Mouse (Mus musculus) midbrain, embryonic 10.5 days (tissue): Measurements from ENCODE around the gene Alox12. TPM values are rescaled to one million over a fixed set of nuclear protein-coding genes. Genes with fewer than 3 reads are reported as not detected.

Experiments used
- DNase-seq: peaks from one replicate; pipeline ENCODE4 v3.0.0-alpha.2; 2017; ENCODE audit warnings: low spot score
- H3K27ac ChIP-seq: fragments of 300-500 bp; sonication (generic); replicated peaks from 2 replicates; pipeline ENCODE4 v1.5.1; 2016; ENCODE audit warnings: mild to moderate bottlenecking
- H3K27me3 ChIP-seq: fragments of 300-500 bp; sonication (generic); 2 replicates; pipeline ENCODE4 v1.6.1; 2016; ENCODE audit warnings: low read depth, mild to moderate bottlenecking; ENCODE audit not compliant: poor library complexity, severe bottlenecking
- H3K36me3 ChIP-seq: fragments of 300-500 bp; sonication (generic); 2 replicates; pipeline ENCODE4 v1.6.1; 2016; ENCODE audit warnings: mild to moderate bottlenecking, moderate library complexity
- H3K4me1 ChIP-seq: fragments of 300-500 bp; sonication (generic); 2 replicates; pipeline ENCODE4 v1.6.1; 2016
- H3K4me3 ChIP-seq: fragments of 300-500 bp; sonication (generic); 2 replicates; pipeline ENCODE4 v1.5.1; 2016; ENCODE audit warnings: mild to moderate bottlenecking, moderate library complexity
- H3K9me3 ChIP-seq: fragments of 300-500 bp; sonication (generic); replicated peaks from 2 replicates; pipeline ENCODE4 v1.6.1; 2016; ENCODE audit warnings: mild to moderate bottlenecking
- WGBS: fragments of 180-500 bp; shearing (Covaris S2); methylation state at CpG from one replicate; pipeline ENCODE4 v1.1.7; 2016; 5-methylcytosine and 5-hydroxymethylcytosine counted together
- polyA plus RNA-seq: library from polyadenylated mRNA; unstranded; fragments of >200 nt; fragmentation: Nextera tagmentation; extraction: Ambion mirVana; gene quantifications from 2 replicates; pipeline ENCODE4 v1.2.1, GENCODE M21; 2016

Gene Alox12
- polyA plus RNA-seq, 1 experiment from 2014 or later: 2.5 TPM

DNA sequence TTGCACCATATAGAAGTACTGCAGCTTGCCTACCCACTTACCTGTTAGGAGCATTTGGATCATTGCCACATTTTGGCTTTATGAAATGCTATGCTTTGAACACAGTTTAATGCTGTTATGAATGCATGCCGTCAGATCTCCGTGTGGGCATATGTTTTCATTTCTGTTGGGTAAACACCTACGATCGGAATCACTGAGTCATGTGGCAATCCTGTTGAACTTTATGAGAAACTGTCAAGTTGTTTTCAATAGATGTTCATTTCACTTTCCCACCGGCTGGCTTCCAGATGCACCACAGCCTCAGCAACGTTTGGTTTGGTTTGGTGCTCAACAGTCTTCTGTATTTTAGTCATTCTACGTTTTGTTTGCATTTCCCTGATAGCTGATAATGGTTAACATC, 16.5 kb upstream of the Alox12 start:
- Histone ChIP-seq H3K27ac (no peak overlapping the region), H3K9me3 (no peaks in the 10 kb centered on the region), H3K27me3 (no peaks in the 10 kb centered on the region), H3K4me3 (no peak overlapping the region), H3K36me3 (no peaks in the 10 kb centered on the region), H3K4me1 (no peaks in the 10 kb centered on the region)
- no peak for DNase-seq
- 87% methylated on average over 7 of the region's 7 CpGs for WGBS

GRCm38 (mm10) chr11:70266405-70266804, 11.3 kb upstream of the Alox12 start:
- H3K9me3 ChIP-seq: no peaks in the 10 kb centered on the region
- H3K27me3 ChIP-seq: no peaks in the 10 kb centered on the region
- no peak for DNase-seq
- H3K27ac ChIP-seq: no peak overlapping the region
- no peaks in the 10 kb centered on the region for H3K4me1 ChIP-seq
- no peak overlapping the region for H3K4me3 ChIP-seq
- 90% methylated on average over 1 of the region's 1 CpGs for WGBS
- no peaks in the 10 kb centered on the region for H3K36me3 ChIP-seq

DNA sequence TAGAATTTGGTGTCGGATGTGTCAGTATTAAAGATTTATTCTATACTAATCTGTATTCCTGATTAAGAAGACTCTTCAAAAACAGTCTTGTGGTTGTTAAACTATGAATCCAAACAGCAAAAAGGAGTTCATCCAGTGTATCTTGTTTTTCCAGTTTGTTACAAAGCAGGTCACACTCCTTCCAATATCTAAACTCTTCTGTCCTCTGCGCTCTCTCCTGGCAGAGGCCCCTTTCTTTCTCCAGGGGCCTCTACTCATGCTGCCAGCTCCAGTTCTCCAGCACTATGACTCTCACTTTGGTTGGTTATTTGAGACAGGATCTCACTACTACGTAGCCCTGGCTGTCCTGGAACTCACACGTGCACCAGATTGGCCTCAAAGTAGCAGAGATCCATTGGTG, 10.7 kb upstream of the Alox12 start:
- H3K4me1 ChIP-seq: no peaks in the 10 kb centered on the region
- H3K4me3 ChIP-seq: no peak overlapping the region
- H3K9me3 ChIP-seq: no peaks in the 10 kb centered on the region
- H3K36me3 ChIP-seq: no peaks in the 10 kb centered on the region
- H3K27me3 ChIP-seq: no peaks in the 10 kb centered on the region
- 87% methylated on average over 4 of the region's 4 CpGs for WGBS
- H3K27ac ChIP-seq: no peak overlapping the region
- DNase-seq: no peak

DNA sequence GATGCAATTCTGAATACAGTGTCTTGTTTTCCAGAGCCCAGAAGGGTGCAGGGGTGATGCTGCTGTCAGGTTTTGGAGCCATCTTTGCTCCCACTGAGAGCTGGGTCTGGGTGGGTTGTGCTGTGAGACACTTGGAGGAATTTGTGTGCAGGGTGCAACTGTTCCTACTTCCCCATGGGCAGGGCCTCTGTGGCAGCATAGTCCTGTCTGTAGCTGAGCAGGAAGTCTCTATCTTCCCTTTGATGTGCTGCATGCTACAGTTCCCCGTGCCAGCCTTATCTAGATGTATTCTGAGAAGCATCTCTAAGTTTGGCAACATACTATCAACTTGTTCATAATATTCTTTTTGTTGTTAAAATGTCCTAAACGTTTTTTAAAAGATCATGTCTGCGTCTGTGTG, 10.1 kb upstream of the Alox12 start:
- no peak for DNase-seq
- no peaks in the 10 kb centered on the region for H3K9me3 ChIP-seq
- WGBS: 65% methylated on average over 3 of the region's 3 CpGs
- no peak overlapping the region for H3K4me3 ChIP-seq
- no peaks in the 10 kb centered on the region for H3K4me1 ChIP-seq
- H3K27ac ChIP-seq: no peak overlapping the region
- no peaks in the 10 kb centered on the region for H3K36me3 ChIP-seq
- H3K27me3 ChIP-seq: no peaks in the 10 kb centered on the region

DNA sequence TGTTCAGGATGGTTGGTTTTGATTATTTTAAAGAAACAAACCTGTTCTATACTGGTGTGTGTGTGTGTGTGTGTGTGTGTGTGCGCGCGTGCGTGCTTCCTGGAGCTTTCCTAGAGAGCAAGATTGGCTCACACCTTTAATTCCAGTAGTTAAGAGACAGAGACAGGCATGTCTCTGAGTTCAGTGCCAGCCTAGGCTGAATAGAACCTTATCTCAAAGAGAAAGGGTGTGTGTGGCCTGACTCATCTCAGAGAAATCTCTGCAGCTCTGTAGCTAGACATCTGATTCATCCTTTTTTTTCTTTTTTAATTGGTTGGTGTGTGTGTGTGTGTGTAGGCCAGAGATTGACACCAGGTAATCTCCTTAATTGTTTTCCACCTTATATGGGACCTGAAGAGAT, 3.9 kb upstream of the Alox12 start:
- Histone ChIP-seq H3K27ac (no peak overlapping the region), H3K27me3 (peaks cover 28% of the 10 kb centered on the region), H3K9me3 (no peaks in the 10 kb centered on the region), H3K4me1 (peaks cover 16% of the 10 kb centered on the region), H3K36me3 (no peaks in the 10 kb centered on the region), H3K4me3 (no peak overlapping the region)
- no peak for DNase-seq
- WGBS: 92% methylated on average over 4 of the region's 4 CpGs

GRCm38 (mm10) chr11:70254337-70254736, 816 bp downstream of the Alox12 start:
- peak overlapping the region; percentile 49 for H3K4me3 ChIP-seq
- H3K36me3 ChIP-seq: no peaks in the 10 kb centered on the region
- peaks cover 18% of the 10 kb centered on the region for H3K4me1 ChIP-seq
- no peak overlapping the region for H3K27ac ChIP-seq
- peaks cover 65% of the 10 kb centered on the region for H3K27me3 ChIP-seq
- WGBS: 4% methylated on average over 18 of the region's 18 CpGs
- DNase-seq: no peak
- no peaks in the 10 kb centered on the region for H3K9me3 ChIP-seq

GRCm38 (mm10) chr11:70251853-70252252, 3.3 kb downstream of the Alox12 start:
- Histone ChIP-seq H3K36me3 (no peaks in the 10 kb centered on the region), H3K4me1 (peaks cover 18% of the 10 kb centered on the region), H3K27ac (no peak overlapping the region), H3K4me3 (no peak overlapping the region), H3K27me3 (peaks cover 65% of the 10 kb centered on the region), H3K9me3 (no peaks in the 10 kb centered on the region)
- no peak for DNase-seq
- 89% methylated on average over 8 of the region's 8 CpGs for WGBS

- no peak for DNase-seq
- no peak overlapping the region for H3K27ac ChIP-seq
- WGBS: 77% methylated on average over 11 of the region's 11 CpGs
- no peaks in the 10 kb centered on the region for H3K36me3 ChIP-seq
- peaks cover 14% of the 10 kb centered on the region for H3K4me1 ChIP-seq
- peaks cover 56% of the 10 kb centered on the region for H3K27me3 ChIP-seq
- no peaks in the 10 kb centered on the region for H3K9me3 ChIP-seq
- H3K4me3 ChIP-seq: no peak overlapping the region
Observed at GRCm38 (mm10) chr11:70250150-70250549, 5.0 kb downstream of the Alox12 start.

- Histone ChIP-seq H3K27me3 (peaks cover 28% of the 10 kb centered on the region), H3K4me3 (no peak overlapping the region), H3K36me3 (no peaks in the 10 kb centered on the region), H3K9me3 (no peaks in the 10 kb centered on the region), H3K4me1 (no peaks in the 10 kb centered on the region), H3K27ac (no peak overlapping the region)
- WGBS: 51% methylated on average over 9 of the region's 9 CpGs
- DNase-seq: peak; percentile 49
Observed at GRCm38 (mm10) chr11:70247136-70247845, 7.9 kb downstream of the Alox12 start.

DNA sequence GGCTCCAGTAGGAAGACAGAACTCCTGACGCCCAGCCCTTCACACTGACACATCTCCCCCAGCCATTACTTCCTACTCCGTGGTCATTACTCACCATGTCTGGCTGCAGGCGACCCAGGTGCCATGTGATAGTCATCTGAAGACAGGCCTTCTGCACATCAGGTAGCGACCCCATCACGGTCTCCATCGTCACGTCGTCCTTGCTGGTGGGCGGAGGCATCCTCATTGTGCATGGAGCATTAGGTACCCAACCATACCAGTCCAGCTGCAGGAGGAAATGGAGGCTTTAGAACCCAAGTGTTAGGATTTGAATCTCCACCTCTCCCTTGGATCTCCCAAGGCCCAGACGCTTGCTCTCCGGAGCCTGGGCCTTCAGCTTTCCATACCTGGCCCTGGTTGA, 12.6 kb downstream of the Alox12 start:
- Histone ChIP-seq H3K9me3 (no peaks in the 10 kb centered on the region), H3K4me1 (peaks cover 22% of the 10 kb centered on the region), H3K27ac (no peak overlapping the region), H3K27me3 (peaks cover 9% of the 10 kb centered on the region; the same call in 1 of the 2 replicates), H3K4me3 (no peak overlapping the region), H3K36me3 (no peaks in the 10 kb centered on the region)
- DNase-seq: no peak
- 76% methylated on average over 11 of the region's 11 CpGs for WGBS

DNA sequence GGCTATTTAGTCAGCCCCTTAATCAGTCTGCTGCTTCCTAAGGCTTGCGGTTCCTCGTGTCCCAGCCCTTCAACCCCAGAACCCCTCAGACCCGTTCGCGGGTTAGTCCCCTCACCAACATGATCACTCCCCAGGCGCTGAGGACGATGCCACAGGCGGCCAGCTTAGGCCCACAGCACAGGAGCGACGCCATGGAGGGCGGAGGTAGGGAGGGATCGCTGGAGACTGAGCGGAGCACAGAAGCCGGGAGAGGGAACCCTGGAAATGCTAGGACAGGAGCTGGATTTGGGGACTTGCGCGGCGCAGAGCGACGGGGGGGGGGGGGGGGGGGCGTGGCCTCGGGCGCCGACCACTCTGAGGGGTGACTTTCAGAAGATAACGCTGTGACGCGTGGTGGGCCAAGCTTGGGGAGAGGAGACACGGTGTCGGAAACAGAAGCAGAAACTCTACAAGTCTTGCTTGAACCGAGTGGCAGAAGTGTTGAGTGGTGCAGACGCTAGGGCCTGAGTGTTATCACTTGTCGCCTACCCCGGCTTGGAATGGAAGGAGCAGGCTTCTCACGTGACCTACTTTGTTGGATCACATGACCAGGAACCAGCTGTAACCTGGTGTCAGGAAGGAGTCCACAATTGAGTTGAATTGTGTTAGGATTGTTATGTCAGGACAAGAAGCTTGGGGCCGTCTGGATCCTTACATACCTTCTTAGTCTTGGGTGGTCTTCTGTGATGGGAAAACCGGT, 15.4 kb downstream of the Alox12 start, which contains the start of the genes Gm21988 and Rnasek:
TSS of gene Gm21988 (minus strand) at position 290 of the 739 bp plus-strand sequence.
TSS of gene Rnasek (minus strand) at position 302 of the 739 bp plus-strand sequence.
- WGBS: under 1% methylated on average over 33 of the region's 35 CpGs
- Histone ChIP-seq H3K27ac (peak within 1 kb of the TSS; percentile 95), H3K4me1 (peaks cover 46% of the 10 kb centered on the region), H3K36me3 (peaks cover 16% of the 10 kb centered on the region), H3K9me3 (no peaks in the 10 kb centered on the region), H3K27me3 (no peaks in the 10 kb centered on the region), H3K4me3 (peak within 1 kb of the TSS; percentile 93)
- DNase-seq: peak; percentile 86

- peak overlapping the region; percentile 93 for H3K4me3 ChIP-seq
- no peaks in the 10 kb centered on the region for H3K27me3 ChIP-seq
- H3K9me3 ChIP-seq: no peaks in the 10 kb centered on the region
- DNase-seq: no peak
- 13% methylated on average over 23 of the region's 23 CpGs for WGBS
- H3K27ac ChIP-seq: peak overlapping the region; percentile 95
- peaks cover 25% of the 10 kb centered on the region for H3K36me3 ChIP-seq
- H3K4me1 ChIP-seq: peaks cover 50% of the 10 kb centered on the region
Observed at GRCm38 (mm10) chr11:70238591-70239440, 16.3 kb downstream of the Alox12 start.
